Mouse (Mus musculus) limb, embryonic 15.5 days (tissue): ENCODE measurements around the gene Atp5h. TPM values are rescaled to one million over a fixed set of nuclear protein-coding genes. Genes with fewer than 3 reads are reported as not detected.

Source experiments
- ATAC-seq: fragments of 200-750 bp; cut with Nextera tagmentation; 2 replicates; pipeline ENCODE4 v1.8.0; 2017; ENCODE audit warnings: low read depth, moderate TSS enrichment; ENCODE audit not compliant: insufficient number of reproducible peaks, low FRiP score, low TSS enrichment
- H3K27ac ChIP-seq: fragments of 300-500 bp; sonication (generic); 2 replicates; pipeline ENCODE4 v1.5.1; 2015; ENCODE audit warnings: moderate library complexity, mild to moderate bottlenecking, inconsistent platforms
- H3K27me3 ChIP-seq: fragments of 300-500 bp; sonication (generic); 2 replicates; pipeline ENCODE4 v1.6.1; 2015; ENCODE audit warnings: inconsistent platforms
- H3K36me3 ChIP-seq: fragments of 300-500 bp; sonication (generic); 2 replicates; pipeline ENCODE4 v1.6.1; 2015; ENCODE audit warnings: inconsistent platforms
- H3K4me1 ChIP-seq: fragments of 300-500 bp; sonication (generic); 2 replicates; pipeline ENCODE4 v1.6.1; 2015; ENCODE audit warnings: inconsistent platforms
- H3K4me2 ChIP-seq: fragments of 300-500 bp; sonication (generic); 2 replicates; pipeline ENCODE4 v1.6.1; 2015; ENCODE audit warnings: mild to moderate bottlenecking, inconsistent platforms
- H3K4me3 ChIP-seq: fragments of 300-500 bp; sonication (generic); 2 replicates; pipeline ENCODE4 v1.5.1; 2015; ENCODE audit warnings: mild to moderate bottlenecking, inconsistent platforms
- H3K9ac ChIP-seq: fragments of 300-500 bp; sonication (generic); 2 replicates; pipeline ENCODE4 v1.6.1; 2015; ENCODE audit warnings: inconsistent platforms
- H3K9me3 ChIP-seq: fragments of 300-500 bp; sonication (generic); 2 replicates; pipeline ENCODE4 v1.6.1; 2016; ENCODE audit warnings: inconsistent platforms
- WGBS: fragments of 180-500 bp; shearing (Covaris S2); methylation state at CpG from one replicate; pipeline ENCODE4 v1.1.7; 2015; 5-methylcytosine and 5-hydroxymethylcytosine counted together
- microRNA-seq: library from miRNA; unstranded; fragments of <30 nt; microRNA quantifications from one replicate; pipeline ENCODE4, GENCODE M21; 2016
- polyA plus RNA-seq: library from polyadenylated mRNA; unstranded; fragments of >200 nt; fragmentation: Nextera tagmentation; extraction: Ambion mirVana; gene quantifications from 2 replicates; pipeline ENCODE4 v1.2.1, GENCODE M21; 2015

The Atp5h gene
- polyA plus RNA-seq, 1 experiment from 2014 or later, result 816 TPM

GRCm38 (mm10) chr11:115372737-115373136 is 47.0 kb downstream of the Atp5h start:
- Histone ChIP-seq H3K4me2 (no peak overlapping the region), H3K27ac (no peak overlapping the region), H3K9ac (no peak overlapping the region), H3K27me3 (peaks cover 79% of the 10 kb centered on the region), H3K4me3 (no peak overlapping the region), H3K4me1 (peaks cover 9% of the 10 kb centered on the region), H3K36me3 (no peaks in the 10 kb centered on the region), H3K9me3 (no peaks in the 10 kb centered on the region)
- no peak for ATAC-seq
- WGBS, result 42% methylated on average over 2 of the region's 2 CpGs

- no peak for ATAC-seq
- Histone ChIP-seq H3K27me3 (peaks cover 86% of the 10 kb centered on the region), H3K27ac (no peak overlapping the region), H3K9me3 (no peaks in the 10 kb centered on the region), H3K4me2 (no peak overlapping the region), H3K4me1 (peaks cover 17% of the 10 kb centered on the region), H3K36me3 (no peaks in the 10 kb centered on the region), H3K9ac (no peak overlapping the region), H3K4me3 (no peak overlapping the region)
- WGBS, result 58% methylated on average over 1 of the region's 1 CpGs
Observed at GRCm38 (mm10) chr11:115372015-115372414, 47.7 kb downstream of the Atp5h start.

- Histone ChIP-seq H3K9me3 (no peaks in the 10 kb centered on the region), H3K9ac (no peak overlapping the region), H3K4me3 (no peak overlapping the region), H3K36me3 (no peaks in the 10 kb centered on the region), H3K4me2 (no peak overlapping the region), H3K27me3 (peaks cover 93% of the 10 kb centered on the region), H3K4me1 (peaks cover 22% of the 10 kb centered on the region), H3K27ac (no peak overlapping the region)
- 57% methylated on average over 8 of the region's 8 CpGs for WGBS
- no peak for ATAC-seq
Observed at GRCm38 (mm10) chr11:115371354-115371753, 48.4 kb downstream of the Atp5h start.

GRCm38 (mm10) chr11:115370368-115370767 is 49.4 kb downstream of the Atp5h start:
- peaks cover 22% of the 10 kb centered on the region for H3K4me1 ChIP-seq
- peaks cover 94% of the 10 kb centered on the region for H3K27me3 ChIP-seq
- no peak for ATAC-seq
- 50% methylated on average over 7 of the region's 7 CpGs for WGBS
- no peak overlapping the region for H3K9ac ChIP-seq
- H3K4me3 ChIP-seq, result no peak overlapping the region
- no peaks in the 10 kb centered on the region for H3K36me3 ChIP-seq
- no peaks in the 10 kb centered on the region for H3K9me3 ChIP-seq
- no peak overlapping the region for H3K27ac ChIP-seq
- no peak overlapping the region for H3K4me2 ChIP-seq

GRCm38 (mm10) chr11:115367395-115367944 is 52.3 kb downstream of the Atp5h start, which contains the start of gene Hid1:
Hid1 (minus strand) TSS chr11:115367756.
- H3K27me3 ChIP-seq, result peaks cover 79% of the 10 kb centered on the region
- H3K9me3 ChIP-seq, result no peaks in the 10 kb centered on the region
- H3K36me3 ChIP-seq, result no peaks in the 10 kb centered on the region
- H3K4me1 ChIP-seq, result peaks cover 14% of the 10 kb centered on the region
- no peak within 1 kb of the TSS for H3K27ac ChIP-seq
- peak within 1 kb of the TSS; percentile 83 for H3K4me2 ChIP-seq
- WGBS, result under 1% methylated on average over 39 of the region's 39 CpGs
- peak within 1 kb of the TSS; percentile 40 for H3K4me3 ChIP-seq
- H3K9ac ChIP-seq, result no peak within 1 kb of the TSS
- ATAC-seq, result no peak

GRCm38 (mm10) chr11:115366706-115367394 is 52.9 kb downstream of the Atp5h start:
- H3K9ac ChIP-seq, result no peak overlapping the region
- 3% methylated on average over 27 of the region's 28 CpGs for WGBS
- H3K4me1 ChIP-seq, result peaks cover 14% of the 10 kb centered on the region
- H3K36me3 ChIP-seq, result no peaks in the 10 kb centered on the region
- H3K27ac ChIP-seq, result no peak overlapping the region
- peak overlapping the region; percentile 83 for H3K4me2 ChIP-seq
- H3K27me3 ChIP-seq, result peaks cover 75% of the 10 kb centered on the region
- ATAC-seq, result no peak
- peak overlapping the region; percentile 40 for H3K4me3 ChIP-seq
- no peaks in the 10 kb centered on the region for H3K9me3 ChIP-seq

- Histone ChIP-seq H3K4me1 (peaks cover 14% of the 10 kb centered on the region), H3K4me2 (no peak overlapping the region), H3K9ac (no peak overlapping the region), H3K4me3 (peak overlapping the region; percentile 40; the same call in 1 of the 2 replicates), H3K27ac (no peak overlapping the region), H3K36me3 (no peaks in the 10 kb centered on the region), H3K27me3 (peaks cover 68% of the 10 kb centered on the region), H3K9me3 (no peaks in the 10 kb centered on the region)
- ATAC-seq, result 0 out of 2 replicates have a peak, but pooled peaks have one; percentile 12
- WGBS, result 30% methylated on average over 7 of the region's 7 CpGs
Observed at GRCm38 (mm10) chr11:115366039-115366705, 53.6 kb downstream of the Atp5h start.

Small RNA genes within 50 kb of the gene (microRNA-seq; reads per million reads assigned to microRNA genes)
- gene Mir3968, result not detected

Other genes with a start within 250 kb of the Atp5h start
- gene Tmem104, start 232.5 kb downstream of the Atp5h start, polyA plus RNA-seq, result 15.8 and 15.9 TPM in 2 replicates
- 23.6 and 27.3 TPM in 2 replicates for gene Nat9, start 232.1 kb downstream of the Atp5h start, polyA plus RNA-seq
- gene Grin2c, start 152.7 kb downstream of the Atp5h start, polyA plus RNA-seq, result 0.05 TPM in 1 of 2 replicates, not detected in the other
- 15.2 and 16.6 TPM in 2 replicates for gene Fdxr, start 142.9 kb downstream of the Atp5h start, polyA plus RNA-seq
- 0.16 and 0.24 TPM in 2 replicates for gene Fads6, start 122.3 kb downstream of the Atp5h start, polyA plus RNA-seq
- gene Otop2, start 112.8 kb downstream of the Atp5h start, polyA plus RNA-seq, result 0.31 TPM in 1 of 2 replicates, not detected in the other
- gene Ush1g, start 97.9 kb downstream of the Atp5h start, polyA plus RNA-seq, result 0.04 TPM in 1 of 2 replicates, not detected in the other
- 0.10 and 0.11 TPM in 2 replicates for gene Otop3, start 85.2 kb downstream of the Atp5h start, polyA plus RNA-seq
- gene Hid1, start 52.2 kb downstream of the Atp5h start, polyA plus RNA-seq, result 3.8 and 3.9 TPM in 2 replicates
- 9.2 and 10.8 TPM in 2 replicates for gene Cdr2l, start 38.0 kb downstream of the Atp5h start, polyA plus RNA-seq
- 141 and 142 TPM in 2 replicates for gene Mrpl58, start 16.2 kb downstream of the Atp5h start, polyA plus RNA-seq
- 9.9 and 15.1 TPM in 2 replicates for gene Kctd2, start 166 bp upstream of the Atp5h start, polyA plus RNA-seq
- gene Trim80, start 20.6 kb upstream of the Atp5h start, polyA plus RNA-seq, result not detected in 2 replicates
- not detected in 2 replicates for gene Slc16a5, start 42.5 kb upstream of the Atp5h start, polyA plus RNA-seq
- 7.2 and 7.8 TPM in 2 replicates for gene Armc7, start 55.7 kb upstream of the Atp5h start, polyA plus RNA-seq
- 81.6 and 82.1 TPM in 2 replicates for gene Nt5c, start 71.9 kb upstream of the Atp5h start, polyA plus RNA-seq
- gene Jpt1, start 94.4 kb upstream of the Atp5h start, polyA plus RNA-seq, result 495 and 589 TPM in 2 replicates
- gene Sumo2, start 116.3 kb upstream of the Atp5h start, polyA plus RNA-seq, result 765 and 837 TPM in 2 replicates
- gene Nup85, start 144.5 kb upstream of the Atp5h start, polyA plus RNA-seq, result 140 and 146 TPM in 2 replicates
- gene Mrps7, start 184.0 kb upstream of the Atp5h start, polyA plus RNA-seq, result 88.2 and 90.9 TPM in 2 replicates
- 17.5 and 18.0 TPM in 2 replicates for gene Gga3, start 184.1 kb upstream of the Atp5h start, polyA plus RNA-seq
- 27.6 and 29.1 TPM in 2 replicates for gene Mif4gd, start 193.0 kb upstream of the Atp5h start, polyA plus RNA-seq
- gene Slc25a19, start 208.3 kb upstream of the Atp5h start, polyA plus RNA-seq, result 24.0 and 24.7 TPM in 2 replicates